Mouse (Mus musculus) myocyte (in vitro differentiated cells): ENCODE measurements around the gene Alg14. TPM values are rescaled to one million over a fixed set of nuclear protein-coding genes. Genes with fewer than 3 reads are reported as not detected.

Source experiments
- H3K27me3 ChIP-seq: one replicate; pipeline ENCODE4 v1.6.1; 2011; ENCODE audit not compliant: control insufficient read depth, insufficient read depth, insufficient read length
- H3K36me3 ChIP-seq: one replicate; pipeline ENCODE4 v1.6.1; 2011; ENCODE audit not compliant: control insufficient read depth, insufficient read depth
- H3K4me2 ChIP-seq: one replicate; pipeline ENCODE4 v1.6.1; 2011; ENCODE audit warnings: low read depth, control low read depth
- H3K4me3 ChIP-seq: one replicate; pipeline ENCODE4 v1.5.1; 2011; ENCODE audit warnings: mild to moderate bottlenecking, control low read depth, moderate library complexity
- H3K79me2 ChIP-seq: one replicate; pipeline ENCODE4 v1.6.1; 2011; ENCODE audit not compliant: control insufficient read depth, insufficient read depth
- H3ac ChIP-seq: one replicate; pipeline ENCODE4 v1.6.1; 2011; ENCODE audit not compliant: control insufficient read depth, insufficient read length
- CEBPB ChIP-seq: IDR thresholded peaks from 2 replicates; pipeline ENCODE4 v1.6.1; 2011; ENCODE audit warnings: mild to moderate bottlenecking, moderate library complexity; ENCODE audit not compliant: poor library complexity, insufficient read depth, severe bottlenecking
- E2F4 ChIP-seq: IDR thresholded peaks from one replicate; pipeline ENCODE4 v1.6.1; 2011; ENCODE audit warnings: mild to moderate bottlenecking, control low read depth, moderate library complexity; ENCODE audit not compliant: insufficient read depth
- MAX ChIP-seq: IDR thresholded peaks from one replicate; pipeline ENCODE4 v1.6.1; 2011; ENCODE audit warnings: low read depth, mild to moderate bottlenecking, control low read depth
- MYOD1 ChIP-seq, 3 experiments: IDR thresholded peaks; one replicate each; pipeline ENCODE4 v1.6.1; 2011; ENCODE audit warnings: control low read depth in 2 of 3, low read depth in 2 of 3, mild to moderate bottlenecking in 2 of 3, moderate library complexity in 1 of 3; ENCODE audit not compliant: insufficient read length in 2 of 3, control insufficient read depth in 1 of 3
- MYOG ChIP-seq, 3 experiments: IDR thresholded peaks; one replicate each; pipeline ENCODE4 v1.6.1; 2011; ENCODE audit warnings: control low read depth in 2 of 3, low read depth in 2 of 3, mild to moderate bottlenecking in 2 of 3; ENCODE audit not compliant: insufficient read length in 2 of 3, control insufficient read depth in 1 of 3, insufficient read depth in 1 of 3
- POLR2A ChIP-seq: IDR thresholded peaks from one replicate; pipeline ENCODE4 v1.6.1; 2011; ENCODE audit warnings: low read depth, mild to moderate bottlenecking, control low read depth, moderate library complexity; ENCODE audit not compliant: insufficient read length
- POLR2AphosphoS2 ChIP-seq: IDR thresholded peaks from one replicate; pipeline ENCODE4 v1.6.1; 2011; ENCODE audit warnings: low read depth, control low read depth; ENCODE audit not compliant: insufficient read length
- REST ChIP-seq: IDR thresholded peaks from one replicate; pipeline ENCODE4 v1.6.1; 2011; ENCODE audit warnings: mild to moderate bottlenecking, control low read depth, moderate library complexity; ENCODE audit not compliant: insufficient read depth, insufficient read length
- SRF ChIP-seq: IDR thresholded peaks from one replicate; pipeline ENCODE4 v1.6.1; 2011; ENCODE audit warnings: low read depth; ENCODE audit not compliant: control insufficient read depth, insufficient read length
- TCF12 ChIP-seq: IDR thresholded peaks from one replicate; pipeline ENCODE4 v1.6.1; 2011; ENCODE audit warnings: mild to moderate bottlenecking, control low read depth; ENCODE audit not compliant: poor library complexity, insufficient read depth, severe bottlenecking
- TCF3 ChIP-seq: IDR thresholded peaks from one replicate; pipeline ENCODE4 v1.6.1; 2011; ENCODE audit warnings: low read depth, control low read depth; ENCODE audit not compliant: insufficient read length
- USF1 ChIP-seq: IDR thresholded peaks from one replicate; pipeline ENCODE4 v1.6.1; 2011; ENCODE audit warnings: low read depth, mild to moderate bottlenecking, control low read depth, moderate library complexity
- polyA plus RNA-seq: library from polyadenylated mRNA; unstranded; fragments of >200 nt; fragmentation: generic; extraction: Trizol; gene quantifications from one replicate; pipeline ENCODE4 v1.2.1, GENCODE M21; 2012; ENCODE audit warnings: missing spikeins

Gene Alg14
- polyA plus RNA-seq, 1 experiment: 14.8 TPM

DNA sequence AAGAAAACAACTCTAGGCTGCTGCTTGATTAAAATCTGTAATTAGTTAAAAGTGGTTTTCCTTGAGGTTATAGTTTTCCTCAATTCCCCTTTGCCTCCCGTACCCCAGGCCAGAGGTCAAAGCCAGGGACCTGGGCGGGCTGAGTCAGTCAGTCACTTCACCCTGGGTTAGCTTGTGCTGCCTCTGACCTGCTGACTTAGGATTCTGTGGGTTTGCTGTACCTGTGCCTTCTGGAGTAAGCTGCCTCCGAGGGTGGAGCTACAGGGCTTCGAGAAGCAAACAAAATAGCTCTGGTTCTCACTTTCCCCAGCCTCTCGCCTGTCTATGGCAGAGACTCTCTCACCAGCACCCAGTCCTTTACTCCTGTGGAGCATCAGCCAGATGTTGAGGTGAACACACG lies 67.3 kb downstream of the Alg14 start:
- no peak for TF ChIP-seq MYOG (IDR thresholded peaks at IDR 0.05; ENCODE audit: control insufficient read depth in 1 of 3, insufficient read depth in 1 of 3, insufficient read length in 2 of 3, low read depth in 2 of 3)
- TF ChIP-seq POLR2A: no peak
- no peak for TF ChIP-seq TCF12
- no peak for TF ChIP-seq SRF
- no peak for TF ChIP-seq USF1
- no peak for TF ChIP-seq CEBPB
- no peak for TF ChIP-seq E2F4
- TF ChIP-seq TCF3: no peak
- no peak for TF ChIP-seq POLR2AphosphoS2
- no peak for TF ChIP-seq MYOD1 (IDR thresholded peaks at IDR 0.05; ENCODE audit: control insufficient read depth in 1 of 3, insufficient read length in 2 of 3, low read depth in 2 of 3)
- TF ChIP-seq MAX: no peak
- no peak for TF ChIP-seq REST
- no peaks in the 10 kb centered on the region for H3K79me2 ChIP-seq
- H3ac ChIP-seq: no peak overlapping the region
- no peak overlapping the region for H3K4me2 ChIP-seq
- H3K36me3 ChIP-seq: peaks cover 4% of the 10 kb centered on the region
- H3K27me3 ChIP-seq: no peaks in the 10 kb centered on the region
- no peak overlapping the region for H3K4me3 ChIP-seq

DNA sequence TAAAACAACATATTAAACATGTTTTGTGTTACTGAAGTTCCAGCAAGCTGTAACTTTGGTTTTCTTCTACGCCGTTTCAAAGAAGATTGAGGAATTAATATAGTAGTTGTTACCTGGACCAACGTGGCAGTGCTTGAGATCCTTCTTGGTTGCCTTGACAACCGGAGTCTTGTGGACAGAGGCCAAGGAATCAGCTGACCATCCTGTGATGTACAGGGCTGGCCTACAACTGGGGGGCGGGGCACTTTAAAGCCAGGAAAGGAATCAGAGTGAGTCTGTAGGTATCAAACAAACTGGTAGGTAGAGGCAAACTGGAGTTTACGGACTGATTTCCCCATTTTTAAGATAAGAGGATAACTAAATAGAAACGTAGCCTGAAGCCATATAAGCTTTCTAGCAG lies 67.7 kb downstream of the Alg14 start:
- Histone ChIP-seq H3K36me3 (peaks cover 4% of the 10 kb centered on the region), H3K4me3 (no peak overlapping the region), H3ac (no peak overlapping the region), H3K27me3 (no peaks in the 10 kb centered on the region), H3K79me2 (no peaks in the 10 kb centered on the region), H3K4me2 (no peak overlapping the region)
- TF ChIP-seq REST: no peak
- TF ChIP-seq USF1: no peak
- TF ChIP-seq E2F4: no peak
- TF ChIP-seq MAX: no peak
- no peak for TF ChIP-seq POLR2AphosphoS2
- no peak for TF ChIP-seq MYOD1 (IDR thresholded peaks at IDR 0.05; ENCODE audit: control insufficient read depth in 1 of 3, insufficient read length in 2 of 3, low read depth in 2 of 3)
- no peak for TF ChIP-seq SRF
- no peak for TF ChIP-seq POLR2A
- no peak for TF ChIP-seq TCF3
- no peak for TF ChIP-seq TCF12
- no peak for TF ChIP-seq CEBPB

DNA sequence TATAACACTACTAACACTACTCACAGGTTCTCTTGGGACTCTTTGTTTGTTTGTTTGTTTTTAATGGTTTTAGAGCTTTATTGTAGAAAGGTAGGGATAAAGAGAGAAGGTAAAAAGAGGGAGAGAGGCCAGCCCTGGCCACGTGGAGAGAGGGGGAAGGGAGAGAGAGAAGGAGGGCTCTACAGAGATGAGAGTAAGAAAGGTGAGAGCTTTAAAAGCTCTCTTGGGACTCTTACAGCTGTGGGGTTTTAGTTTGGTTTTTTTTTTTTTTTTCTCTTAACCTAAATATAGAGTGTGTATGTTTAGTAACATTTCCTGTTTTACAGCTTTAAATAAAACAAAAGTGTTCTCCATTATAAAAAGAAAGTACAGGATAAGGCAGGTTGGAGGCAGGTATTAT lies 70.4 kb downstream of the Alg14 start:
- Histone ChIP-seq H3K4me3 (no peak overlapping the region), H3K4me2 (no peak overlapping the region), H3ac (no peak overlapping the region), H3K36me3 (peaks cover 4% of the 10 kb centered on the region), H3K27me3 (no peaks in the 10 kb centered on the region), H3K79me2 (no peaks in the 10 kb centered on the region)
- TF ChIP-seq TCF12 (no peak), MAX (no peak), TCF3 (no peak)

DNA sequence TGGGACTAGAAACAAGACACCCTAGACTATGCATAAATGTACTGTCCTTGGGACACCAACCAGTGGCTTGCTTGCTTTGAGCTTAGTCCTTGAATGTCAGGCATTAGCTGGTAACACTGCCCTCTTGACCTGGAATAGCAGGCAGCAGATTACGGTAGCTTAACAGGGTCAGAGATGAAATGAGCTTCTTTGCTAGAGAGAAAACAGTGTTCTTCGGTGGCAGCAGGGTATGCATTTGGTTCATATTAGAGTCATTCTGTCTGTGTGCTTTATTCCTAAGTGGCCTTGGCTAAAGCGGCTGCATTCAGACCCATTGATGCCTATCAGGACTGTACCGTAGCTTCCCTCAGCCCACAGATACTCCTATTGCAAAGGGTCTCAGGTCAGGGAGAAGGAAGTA lies 72.8 kb downstream of the Alg14 start:
- no peak for TF ChIP-seq USF1
- no peak for TF ChIP-seq MYOG (IDR thresholded peaks at IDR 0.05; ENCODE audit: control insufficient read depth in 1 of 3, insufficient read depth in 1 of 3, insufficient read length in 2 of 3, low read depth in 2 of 3)
- no peak for TF ChIP-seq SRF
- TF ChIP-seq E2F4: no peak
- no peak for TF ChIP-seq TCF12
- no peak for TF ChIP-seq MYOD1 (IDR thresholded peaks at IDR 0.05; ENCODE audit: control insufficient read depth in 1 of 3, insufficient read length in 2 of 3, low read depth in 2 of 3)
- TF ChIP-seq REST: no peak
- no peak for TF ChIP-seq POLR2AphosphoS2
- TF ChIP-seq TCF3: no peak
- no peak for TF ChIP-seq MAX
- TF ChIP-seq CEBPB: no peak
- TF ChIP-seq POLR2A: no peak
- Histone ChIP-seq H3K4me3 (no peak overlapping the region), H3K27me3 (no peaks in the 10 kb centered on the region), H3K4me2 (no peak overlapping the region), H3ac (no peak overlapping the region), H3K36me3 (peaks cover 4% of the 10 kb centered on the region), H3K79me2 (no peaks in the 10 kb centered on the region)

DNA sequence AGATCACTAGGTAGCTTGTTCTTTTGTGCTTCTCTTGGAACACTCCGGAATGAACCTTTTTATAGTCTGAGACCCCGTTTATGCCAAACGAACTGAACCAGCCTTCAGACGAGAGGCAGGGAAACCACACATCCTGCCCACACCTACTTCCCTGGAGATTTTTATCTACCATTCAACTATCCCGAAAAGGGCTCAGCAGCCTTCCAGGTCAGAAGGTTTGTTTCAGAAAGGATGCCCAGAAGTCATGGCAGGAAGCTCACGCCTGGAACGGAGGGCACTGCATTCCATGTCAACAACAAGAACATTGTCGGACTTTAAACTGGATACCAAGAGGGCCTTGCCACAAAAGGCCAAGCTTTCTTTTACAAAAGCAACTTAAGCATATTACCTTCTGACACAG lies 73.6 kb downstream of the Alg14 start:
- peaks cover 4% of the 10 kb centered on the region for H3K36me3 ChIP-seq
- no peak for TF ChIP-seq POLR2AphosphoS2
- no peak for TF ChIP-seq MAX
- TF ChIP-seq REST: no peak
- no peak for TF ChIP-seq E2F4
- no peak for TF ChIP-seq POLR2A
- no peak for TF ChIP-seq TCF3
- TF ChIP-seq MYOD1 (IDR thresholded peaks at IDR 0.05; ENCODE audit: control insufficient read depth in 1 of 3, insufficient read length in 2 of 3, low read depth in 2 of 3): no peak
- TF ChIP-seq MYOG (IDR thresholded peaks at IDR 0.05; ENCODE audit: control insufficient read depth in 1 of 3, insufficient read depth in 1 of 3, insufficient read length in 2 of 3, low read depth in 2 of 3): no peak
- TF ChIP-seq CEBPB: no peak
- TF ChIP-seq SRF: no peak
- no peak for TF ChIP-seq TCF12
- no peak overlapping the region for H3ac ChIP-seq
- H3K79me2 ChIP-seq: no peaks in the 10 kb centered on the region
- no peak overlapping the region for H3K4me2 ChIP-seq
- H3K27me3 ChIP-seq: no peaks in the 10 kb centered on the region
- no peak overlapping the region for H3K4me3 ChIP-seq
